Mouse (Mus musculus): ENCODE data around the gene Ms4a15. TPM values are rescaled to one million over a fixed set of nuclear protein-coding genes. Genes with fewer than 3 reads are reported as not detected.

Gene Ms4a15
- polyA plus RNA-seq, 1 experiment from 2014 or later, result not detected

DNA sequence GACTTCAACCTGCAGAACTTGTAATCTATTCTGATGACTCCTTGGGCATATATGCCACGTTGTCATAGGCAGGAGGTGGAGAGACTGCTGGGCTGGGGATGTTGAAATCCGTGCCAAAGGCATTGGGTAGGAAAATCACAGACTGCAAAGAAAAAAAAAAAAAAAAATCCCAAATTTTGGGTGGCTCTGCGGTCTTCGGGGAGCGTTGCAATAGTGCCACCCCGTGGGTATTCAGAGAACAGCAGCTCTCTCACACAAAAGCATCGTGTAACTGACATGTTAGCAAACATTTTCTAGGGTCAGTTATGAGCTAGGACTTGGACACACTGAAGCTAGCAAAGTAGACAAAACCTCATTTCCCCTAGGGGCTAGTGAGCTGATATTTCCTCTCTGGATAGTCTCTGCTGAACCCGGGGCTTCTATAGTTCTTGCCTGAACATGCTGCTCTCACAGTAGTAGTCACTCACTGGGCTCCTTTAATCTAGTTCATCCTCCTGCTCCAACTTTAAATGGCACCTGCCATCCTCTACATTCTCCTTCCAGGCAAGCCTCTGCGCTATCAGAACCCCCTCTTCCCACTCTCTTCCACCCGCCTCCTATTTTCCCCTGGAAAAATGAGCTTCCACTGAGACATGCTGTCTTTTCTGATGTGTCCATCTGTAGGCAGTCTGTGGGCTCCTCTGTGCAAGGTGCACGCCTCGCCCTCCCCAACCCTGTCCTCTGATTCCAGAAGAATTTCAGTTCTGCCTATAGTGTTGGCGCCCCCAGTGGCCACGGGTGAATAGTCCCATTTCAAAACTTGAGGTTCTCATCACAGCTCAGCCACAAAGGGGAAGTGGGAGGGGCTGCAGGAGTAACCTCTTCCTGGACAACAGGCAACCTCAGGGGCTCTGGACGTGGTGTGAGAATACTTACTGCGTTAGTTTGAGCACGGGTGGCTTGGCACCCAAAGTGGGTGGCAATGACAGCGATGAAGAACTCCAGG lies 13.6 kb downstream of the Ms4a15 start:
- Histone ChIP-seq H3K4me3 (no peak overlapping the region), H3K9me3 (no peaks in the 10 kb centered on the region), H3K36me3 (no peaks in the 10 kb centered on the region), H3K27ac (peak overlapping the region; percentile 25; the same call in 1 of the 2 replicates), H3K27me3 (ENCODE audit: insufficient read depth, poor library complexity, severe bottlenecking) (no peaks in the 10 kb centered on the region), H3K4me1 (replicated peaks) (peaks cover 12% of the 10 kb centered on the region; the same call in 1 of the 2 replicates)
- 13% methylated on average over 18 of the region's 18 CpGs for WGBS
- DNase-seq (ENCODE audit: low spot score), result peak; percentile 77

DNA sequence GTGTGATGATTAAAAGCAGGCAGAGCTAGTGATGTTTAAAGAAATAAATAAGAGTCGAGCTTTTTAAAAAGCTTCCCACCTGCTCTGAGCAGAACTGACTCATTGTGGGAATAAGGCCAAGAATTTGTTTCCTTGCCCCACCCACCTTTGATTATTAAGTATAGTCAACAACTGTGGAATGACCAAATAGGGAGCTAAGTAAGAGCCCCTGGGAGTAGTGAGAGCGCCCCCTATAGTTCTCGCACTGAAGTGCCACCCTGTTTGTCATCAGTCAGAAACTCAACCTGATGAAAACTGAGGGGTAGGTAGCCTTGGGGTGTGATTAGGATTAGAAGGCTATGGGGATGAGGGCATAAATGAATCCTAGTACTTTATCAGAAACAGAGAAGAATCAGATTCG lies 16.7 kb downstream of the Ms4a15 start:
- Histone ChIP-seq H3K9me3 (peaks cover 6% of the 10 kb centered on the region; the same call in 1 of the 2 replicates), H3K4me3 (no peak overlapping the region), H3K27ac (no peak overlapping the region), H3K36me3 (no peaks in the 10 kb centered on the region), H3K4me1 (replicated peaks) (peaks cover 7% of the 10 kb centered on the region; the same call in 1 of the 2 replicates), H3K27me3 (ENCODE audit: insufficient read depth, poor library complexity, severe bottlenecking) (no peaks in the 10 kb centered on the region)
- DNase-seq (ENCODE audit: low spot score), result no peak
- 54% methylated on average over 4 of the region's 4 CpGs for WGBS

DNA sequence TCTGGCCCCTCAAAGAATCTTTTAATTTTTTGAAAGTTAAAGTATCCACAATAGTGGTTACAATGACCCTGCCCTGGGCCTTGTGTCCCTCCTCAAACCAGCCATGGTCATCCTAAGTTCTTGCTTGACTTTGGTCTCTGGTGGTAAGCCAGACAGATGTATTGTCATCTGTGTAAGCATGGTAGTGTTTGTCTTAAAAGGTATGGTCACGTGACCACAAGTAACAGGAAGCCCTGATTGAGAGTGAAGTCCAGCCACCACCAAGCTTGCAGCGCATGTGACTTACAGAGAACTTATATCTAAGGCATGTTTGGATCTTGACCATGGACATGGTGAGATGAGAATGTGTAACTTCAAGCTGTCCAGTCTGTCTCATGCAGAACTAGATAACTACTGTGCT lies 17.9 kb downstream of the Ms4a15 start:
- H3K27me3 ChIP-seq (ENCODE audit: insufficient read depth, poor library complexity, severe bottlenecking), result no peaks in the 10 kb centered on the region
- H3K27ac ChIP-seq, result no peak overlapping the region
- H3K9me3 ChIP-seq, result peaks cover 12% of the 10 kb centered on the region; the same call in 1 of the 2 replicates
- H3K4me1 ChIP-seq (replicated peaks), result peaks cover 7% of the 10 kb centered on the region; the same call in 1 of the 2 replicates
- no peak overlapping the region for H3K4me3 ChIP-seq
- 83% methylated on average over 2 of the region's 2 CpGs for WGBS
- DNase-seq (ENCODE audit: low spot score), result no peak
- H3K36me3 ChIP-seq, result no peaks in the 10 kb centered on the region

GRCm38 (mm10) chr19:10974238-10974865 lies 18.7 kb downstream of the Ms4a15 start, which contains the start of gene Ms4a10:
TSS of gene Ms4a10 (minus strand) at chr19:10974670.
- Histone ChIP-seq H3K4me3 (no peak within 1 kb of the TSS), H3K9me3 (peaks cover 12% of the 10 kb centered on the region; the same call in 1 of the 2 replicates), H3K4me1 (replicated peaks) (0 out of 2 replicates have a peak, but pooled peaks cover under 1% of the 10 kb centered on the region), H3K36me3 (no peaks in the 10 kb centered on the region), H3K27me3 (ENCODE audit: insufficient read depth, poor library complexity, severe bottlenecking) (no peaks in the 10 kb centered on the region), H3K27ac (no peak within 1 kb of the TSS)
- 65% methylated on average over 4 of the region's 4 CpGs for WGBS
- no peak for DNase-seq (ENCODE audit: low spot score)

DNA sequence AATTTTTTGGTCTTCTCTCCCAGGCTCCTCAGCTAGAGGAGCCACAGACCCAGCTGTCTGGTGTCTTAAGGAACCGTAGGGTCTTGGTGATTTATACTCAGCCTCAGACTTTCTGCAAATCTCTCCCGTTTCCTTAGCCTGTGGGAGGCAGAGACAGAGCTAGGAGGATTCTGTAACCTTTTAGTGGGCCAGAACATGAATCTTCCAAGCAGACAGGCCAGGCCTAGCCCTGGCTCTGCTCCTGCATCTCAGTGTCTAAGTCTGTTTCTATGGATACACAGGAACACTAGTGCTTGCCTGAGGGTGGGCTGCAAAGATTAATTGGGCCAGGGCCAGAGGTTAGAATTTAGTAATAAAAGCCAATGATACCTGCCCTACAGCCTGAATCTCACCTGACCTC lies 19.9 kb downstream of the Ms4a15 start:
- 70% methylated on average over 2 of the region's 2 CpGs for WGBS
- DNase-seq (ENCODE audit: low spot score), result no peak
- H3K9me3 ChIP-seq, result peaks cover 12% of the 10 kb centered on the region; the same call in 1 of the 2 replicates

GRCm38 (mm10) chr19:10972660-10973059 lies 20.4 kb downstream of the Ms4a15 start:
- WGBS, result 53% methylated on average over 3 of the region's 3 CpGs
- no peak for DNase-seq (ENCODE audit: low spot score)
- Histone ChIP-seq H3K4me3 (no peak overlapping the region), H3K27ac (no peak overlapping the region), H3K9me3 (peaks cover 16% of the 10 kb centered on the region; the same call in 1 of the 2 replicates), H3K36me3 (no peaks in the 10 kb centered on the region), H3K27me3 (ENCODE audit: insufficient read depth, poor library complexity, severe bottlenecking) (no peaks in the 10 kb centered on the region), H3K4me1 (replicated peaks) (no peaks in the 10 kb centered on the region)

More for the DNA sequence above, 19.9 kb downstream of the Ms4a15 start:
- Histone ChIP-seq H3K27me3 (ENCODE audit: insufficient read depth, poor library complexity, severe bottlenecking) (no peaks in the 10 kb centered on the region), H3K4me3 (no peak overlapping the region), H3K27ac (no peak overlapping the region), H3K36me3 (no peaks in the 10 kb centered on the region), H3K4me1 (replicated peaks) (no peaks in the 10 kb centered on the region)

GRCm38 (mm10) chr19:10970457-10970856 lies 22.6 kb downstream of the Ms4a15 start:
- Histone ChIP-seq H3K9me3 (peaks cover 16% of the 10 kb centered on the region; the same call in 1 of the 2 replicates), H3K27ac (no peak overlapping the region), H3K4me1 (replicated peaks) (no peaks in the 10 kb centered on the region), H3K36me3 (no peaks in the 10 kb centered on the region), H3K4me3 (no peak overlapping the region), H3K27me3 (ENCODE audit: insufficient read depth, poor library complexity, severe bottlenecking) (no peaks in the 10 kb centered on the region)
- WGBS, result 88% methylated on average over 3 of the region's 3 CpGs
- no peak for DNase-seq (ENCODE audit: low spot score)

- no peak for DNase-seq (ENCODE audit: low spot score)
- Histone ChIP-seq H3K27me3 (ENCODE audit: insufficient read depth, poor library complexity, severe bottlenecking) (no peaks in the 10 kb centered on the region), H3K4me3 (no peak overlapping the region), H3K9me3 (peaks cover 16% of the 10 kb centered on the region; the same call in 1 of the 2 replicates), H3K27ac (no peak overlapping the region), H3K36me3 (no peaks in the 10 kb centered on the region), H3K4me1 (replicated peaks) (no peaks in the 10 kb centered on the region)
- WGBS, result 90% methylated on average over 7 of the region's 7 CpGs
Measured at GRCm38 (mm10) chr19:10968578-10968977, 24.5 kb downstream of the Ms4a15 start.

- Histone ChIP-seq H3K27me3 (ENCODE audit: insufficient read depth, poor library complexity, severe bottlenecking) (no peaks in the 10 kb centered on the region), H3K27ac (no peak overlapping the region), H3K9me3 (peaks cover 7% of the 10 kb centered on the region; the same call in 1 of the 2 replicates), H3K4me1 (replicated peaks) (no peaks in the 10 kb centered on the region), H3K36me3 (no peaks in the 10 kb centered on the region), H3K4me3 (no peak overlapping the region)
- whole genome bisulfite sequencing, result 88% methylated on average over 7 of the region's 7 CpGs
- no peak for DNase-seq (ENCODE audit: low spot score)
Measured at GRCm38 (mm10) chr19:10965721-10966120, 27.3 kb downstream of the Ms4a15 start.

DNA sequence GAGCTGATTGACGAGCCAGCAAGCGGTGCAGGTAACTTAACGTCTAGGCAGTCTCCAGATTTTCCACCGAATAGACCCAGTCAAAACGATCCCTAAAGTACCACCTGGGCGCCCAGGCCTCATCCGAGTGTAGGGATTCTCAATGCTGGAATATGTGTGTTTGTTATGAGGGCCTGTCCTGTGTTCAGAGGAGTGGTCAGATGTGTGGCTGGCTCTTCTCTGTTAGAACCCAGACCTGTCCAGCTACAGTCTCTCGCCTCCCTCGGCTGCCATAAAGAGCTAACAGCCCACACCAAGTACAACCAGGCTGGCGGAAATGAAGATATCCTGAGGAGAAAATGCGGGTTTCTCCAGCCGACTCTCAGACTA lies 33.1 kb downstream of the Ms4a15 start:
- 46% methylated on average over 12 of the region's 12 CpGs for WGBS
- H3K4me3 ChIP-seq, result no peak overlapping the region
- no peak for DNase-seq (ENCODE audit: low spot score)

DNA sequence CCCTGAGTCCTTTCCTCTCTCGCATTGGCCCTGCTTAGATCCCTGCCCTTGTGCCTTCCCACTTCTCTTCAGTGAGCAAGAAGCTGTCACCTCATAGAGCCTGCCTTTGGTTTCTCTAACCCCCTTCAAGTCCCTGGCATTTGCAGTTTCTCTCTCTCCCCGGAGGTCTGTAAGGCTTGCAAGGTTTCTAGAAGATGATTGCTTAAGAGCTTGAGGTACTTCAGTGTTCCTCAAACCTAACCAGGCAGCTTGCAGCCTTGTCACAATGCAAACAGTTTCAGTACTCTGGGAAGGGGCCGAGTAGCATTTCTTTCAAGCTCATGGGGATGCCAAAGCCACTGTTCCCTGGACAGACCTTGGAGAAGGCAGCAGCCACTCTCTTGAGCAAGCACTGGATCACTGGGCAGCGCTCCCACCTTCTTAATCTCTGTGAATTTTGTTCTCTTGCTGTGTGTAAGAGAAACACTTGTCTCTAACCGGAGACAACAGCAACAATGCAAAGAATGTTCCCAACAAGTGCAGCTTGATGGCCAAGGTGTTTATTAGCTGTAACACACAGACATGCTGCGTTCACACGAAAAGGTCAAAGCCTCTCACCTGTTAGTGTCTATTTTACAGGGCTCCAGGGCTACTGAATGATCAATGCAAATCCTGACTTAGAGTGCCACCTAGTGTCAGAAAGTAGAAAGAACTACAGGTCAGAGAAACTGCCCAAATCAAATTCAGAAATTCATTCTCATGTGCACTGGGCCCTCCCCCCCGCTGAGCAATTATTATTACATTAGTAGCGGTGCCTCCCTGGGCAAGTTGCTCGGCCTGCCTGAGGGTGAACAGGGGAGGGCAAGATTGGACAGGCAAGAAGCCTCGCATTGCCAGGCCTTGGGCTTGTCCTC lies 33.7 kb downstream of the Ms4a15 start:
- no peak overlapping the region for H3K27ac ChIP-seq
- no peaks in the 10 kb centered on the region for H3K36me3 ChIP-seq
- H3K4me1 ChIP-seq (replicated peaks), result peaks cover 6% of the 10 kb centered on the region
- H3K4me3 ChIP-seq, result no peak overlapping the region
- peak; percentile 51 for DNase-seq (ENCODE audit: low spot score)
- no peaks in the 10 kb centered on the region for H3K9me3 ChIP-seq
- no peaks in the 10 kb centered on the region for H3K27me3 ChIP-seq (ENCODE audit: insufficient read depth, poor library complexity, severe bottlenecking)
- WGBS, result 37% methylated on average over 11 of the region's 11 CpGs

More for the DNA sequence above, 33.1 kb downstream of the Ms4a15 start:
- no peak overlapping the region for H3K27ac ChIP-seq
- no peaks in the 10 kb centered on the region for H3K36me3 ChIP-seq
- H3K27me3 ChIP-seq (ENCODE audit: insufficient read depth, poor library complexity, severe bottlenecking), result no peaks in the 10 kb centered on the region
- no peaks in the 10 kb centered on the region for H3K9me3 ChIP-seq
- peaks cover 6% of the 10 kb centered on the region for H3K4me1 ChIP-seq (replicated peaks)

Measured in hindbrain, embryonic 10.5 days (tissue).